Mouse (Mus musculus): ENCODE data around the gene Spout1. TPM values are rescaled to one million over a fixed set of nuclear protein-coding genes. Genes with fewer than 3 reads are reported as not detected.
"Not testable (repeated sequence)": the region's sequence is repeated elsewhere in the genome, so short reads cannot be mapped to it uniquely, and the experiment has no call there.

Spout1 gene
- polyA plus RNA-seq, 1 experiment from 2014 or later, result 67.3 TPM

- Histone ChIP-seq H3K27me3 (ENCODE audit: control insufficient read depth, insufficient read depth, low read depth, low read length) (no peaks in the 10 kb centered on the region), H3K9ac (ENCODE audit: low read depth, low read length) (no peak overlapping the region), H3K4me2 (ENCODE audit: low read length) (no peak overlapping the region), H3K4me3 (ENCODE audit: low read depth, low read length) (no peak overlapping the region), H3K9me3 (replicated peaks; ENCODE audit: control insufficient read depth, low read length, poor library complexity, severe bottlenecking) (no peaks in the 10 kb centered on the region), H3K27ac (ENCODE audit: low read length) (no peak overlapping the region), H3K4me1 (ENCODE audit: control insufficient read depth, insufficient read depth, low read length) (peaks cover 22% of the 10 kb centered on the region), H3K36me3 (ENCODE audit: control insufficient read depth, insufficient read depth, low read length) (peaks cover 23% of the 10 kb centered on the region)
- no peak for ATAC-seq
- 92% methylated on average over 10 of the region's 10 CpGs for WGBS
Observed at GRCm38 (mm10) chr2:30136458-30136857, 41.8 kb downstream of the Spout1 start.

GRCm38 (mm10) chr2:30134928-30135620 lies 43.2 kb downstream of the Spout1 start:
- ATAC-seq, result no peak
- peak overlapping the region; percentile 93 for H3K4me2 ChIP-seq (ENCODE audit: low read length)
- H3K4me3 ChIP-seq (ENCODE audit: low read depth, low read length), result peak overlapping the region; percentile 79
- peak overlapping the region; percentile 74; the same call in 1 of the 2 replicates for H3K9ac ChIP-seq (ENCODE audit: low read depth, low read length)
- H3K9me3 ChIP-seq (replicated peaks; ENCODE audit: control insufficient read depth, low read length, poor library complexity, severe bottlenecking), result no peaks in the 10 kb centered on the region
- H3K36me3 ChIP-seq (ENCODE audit: control insufficient read depth, insufficient read depth, low read length), result peaks cover 12% of the 10 kb centered on the region
- H3K4me1 ChIP-seq (ENCODE audit: control insufficient read depth, insufficient read depth, low read length), result peaks cover 22% of the 10 kb centered on the region
- 42% methylated on average over 10 of the region's 10 CpGs for WGBS
- H3K27ac ChIP-seq (ENCODE audit: low read length), result no peak overlapping the region
- H3K27me3 ChIP-seq (ENCODE audit: control insufficient read depth, insufficient read depth, low read depth, low read length), result no peaks in the 10 kb centered on the region

DNA sequence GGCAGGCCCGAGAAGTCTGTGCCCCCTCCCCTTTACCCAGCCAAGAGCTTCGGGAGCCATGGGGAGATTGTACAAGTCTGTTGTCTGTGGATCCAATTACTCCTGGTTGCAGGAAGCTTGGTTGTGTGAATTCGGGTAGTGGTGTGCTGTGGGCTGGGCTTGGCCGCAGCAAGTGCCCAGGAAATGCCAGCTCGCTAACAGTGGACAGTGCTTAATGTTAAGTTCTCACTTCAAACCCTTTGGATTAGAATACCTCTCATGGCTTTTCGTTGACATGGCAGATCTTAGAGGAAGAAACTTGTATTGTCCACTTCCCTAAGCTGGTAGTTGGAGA lies 43.9 kb downstream of the Spout1 start:
- Histone ChIP-seq H3K27ac (ENCODE audit: low read length) (peak overlapping the region; percentile 83), H3K4me3 (ENCODE audit: low read depth, low read length) (peak overlapping the region; percentile 79), H3K9me3 (replicated peaks; ENCODE audit: control insufficient read depth, low read length, poor library complexity, severe bottlenecking) (no peaks in the 10 kb centered on the region), H3K27me3 (ENCODE audit: control insufficient read depth, insufficient read depth, low read depth, low read length) (no peaks in the 10 kb centered on the region), H3K36me3 (ENCODE audit: control insufficient read depth, insufficient read depth, low read length) (peaks cover 12% of the 10 kb centered on the region), H3K4me2 (ENCODE audit: low read length) (peak overlapping the region; percentile 93), H3K9ac (ENCODE audit: low read depth, low read length) (peak overlapping the region; percentile 74), H3K4me1 (ENCODE audit: control insufficient read depth, insufficient read depth, low read length) (peaks cover 22% of the 10 kb centered on the region)
- 25% methylated on average over 6 of the region's 6 CpGs for WGBS
- ATAC-seq, result peak; percentile 36; the same call in 1 of the 2 replicates

DNA sequence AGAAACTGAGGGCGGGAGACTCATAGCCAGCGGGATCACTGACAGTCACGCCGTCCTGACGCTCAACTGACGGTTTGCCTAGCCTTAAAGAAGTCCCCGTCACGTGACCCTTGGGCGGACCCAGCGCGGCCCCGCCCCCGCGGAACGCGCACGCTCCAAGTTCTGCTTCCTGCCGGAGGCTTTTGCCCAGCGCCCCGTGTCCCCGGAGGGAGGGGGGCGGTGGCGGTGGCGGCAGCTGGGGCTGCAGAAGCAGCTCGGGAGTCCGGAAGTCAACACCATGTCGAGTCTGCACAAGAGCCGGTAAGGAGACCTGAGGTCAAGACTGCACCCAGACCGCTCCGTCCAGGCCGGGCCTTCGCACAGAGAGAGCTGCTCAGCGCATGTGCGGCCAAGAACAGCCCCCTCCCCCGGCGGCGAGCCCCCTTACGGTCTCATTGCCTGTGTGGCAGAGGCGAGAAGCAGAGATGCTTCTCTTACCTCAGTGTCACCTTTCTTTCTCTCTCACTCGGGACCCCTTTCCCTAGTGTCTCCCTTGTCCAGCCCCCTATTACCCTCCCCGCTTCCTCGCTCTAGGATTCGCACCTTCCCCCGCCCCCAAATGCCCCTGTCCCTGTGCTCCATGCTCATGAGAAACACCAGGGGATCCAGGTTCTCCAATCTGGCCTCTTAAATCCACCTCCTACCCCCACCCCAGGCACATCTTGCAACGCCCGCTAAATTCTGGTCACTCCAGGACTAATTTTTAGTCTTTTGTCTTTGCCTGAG lies 44.5 kb downstream of the Spout1 start, which contains the start of gene Tbc1d13:
TSS of gene Tbc1d13 (plus strand) at position 134 of the 765 bp plus-strand sequence.
- peak within 1 kb of the TSS; percentile 79 for H3K4me3 ChIP-seq (ENCODE audit: low read depth, low read length)
- H3K4me1 ChIP-seq (ENCODE audit: control insufficient read depth, insufficient read depth, low read length), result peaks cover 22% of the 10 kb centered on the region
- peaks cover 12% of the 10 kb centered on the region for H3K36me3 ChIP-seq (ENCODE audit: control insufficient read depth, insufficient read depth, low read length)
- no peaks in the 10 kb centered on the region for H3K9me3 ChIP-seq (replicated peaks; ENCODE audit: control insufficient read depth, low read length, poor library complexity, severe bottlenecking)
- H3K9ac ChIP-seq (ENCODE audit: low read depth, low read length), result peak within 1 kb of the TSS; percentile 74
- H3K27ac ChIP-seq (ENCODE audit: low read length), result peak within 1 kb of the TSS; percentile 83
- peak within 1 kb of the TSS; percentile 93 for H3K4me2 ChIP-seq (ENCODE audit: low read length)
- ATAC-seq, result peak; percentile 93
- WGBS, result 0% methylated on average over 40 of the region's 46 CpGs
- no peaks in the 10 kb centered on the region for H3K27me3 ChIP-seq (ENCODE audit: control insufficient read depth, insufficient read depth, low read depth, low read length)

DNA sequence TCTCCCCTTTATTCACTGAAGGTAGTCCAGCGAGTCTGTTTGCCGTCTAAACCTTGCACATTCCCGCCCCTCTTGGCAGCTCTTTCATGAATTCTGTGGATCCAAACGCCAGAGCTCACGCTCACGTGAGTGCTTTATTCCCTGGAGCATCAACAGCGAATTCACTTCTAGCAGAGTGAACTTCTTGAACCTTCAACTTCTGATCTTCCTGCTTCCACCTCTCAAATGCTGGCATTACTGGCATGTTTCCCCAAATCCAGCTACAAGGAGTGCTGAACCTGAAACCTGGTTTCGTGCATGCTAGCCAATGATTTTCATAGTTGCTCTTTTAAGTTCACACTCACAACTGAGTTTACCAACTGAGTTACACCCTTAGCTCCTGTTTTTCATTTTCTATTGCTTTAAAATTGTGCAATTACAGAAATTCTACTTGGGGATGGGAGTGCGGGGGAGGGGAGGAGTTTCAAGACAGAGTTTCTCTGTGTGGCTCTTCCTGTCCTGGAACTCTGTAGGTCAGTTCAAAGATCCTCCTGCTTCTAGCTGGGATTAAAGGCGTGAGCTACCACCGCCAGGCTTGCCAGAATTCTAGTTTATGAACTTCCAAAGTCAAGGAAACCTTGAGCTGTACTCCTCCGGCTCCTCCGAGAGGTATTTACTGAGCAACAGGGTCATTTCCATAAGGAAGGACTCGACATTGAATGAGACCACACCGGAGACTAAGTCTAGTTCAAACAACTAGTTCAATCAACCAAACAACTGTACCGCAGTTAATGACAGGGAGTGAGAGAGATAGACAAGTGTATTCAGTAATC lies 45.3 kb downstream of the Spout1 start:
- ATAC-seq, result no peak
- H3K27me3 ChIP-seq (ENCODE audit: control insufficient read depth, insufficient read depth, low read depth, low read length), result no peaks in the 10 kb centered on the region
- H3K4me2 ChIP-seq (ENCODE audit: low read length), result peak overlapping the region; percentile 93
- peaks cover 12% of the 10 kb centered on the region for H3K36me3 ChIP-seq (ENCODE audit: control insufficient read depth, insufficient read depth, low read length)
- peak overlapping the region; percentile 79 for H3K4me3 ChIP-seq (ENCODE audit: low read depth, low read length)
- H3K4me1 ChIP-seq (ENCODE audit: control insufficient read depth, insufficient read depth, low read length), result peaks cover 22% of the 10 kb centered on the region
- peak overlapping the region; percentile 83 for H3K27ac ChIP-seq (ENCODE audit: low read length)
- no peaks in the 10 kb centered on the region for H3K9me3 ChIP-seq (replicated peaks; ENCODE audit: control insufficient read depth, low read length, poor library complexity, severe bottlenecking)
- H3K9ac ChIP-seq (ENCODE audit: low read depth, low read length), result peak overlapping the region; percentile 74
- WGBS, result 23% methylated on average over 16 of the region's 16 CpGs

- WGBS, result 58% methylated on average over 5 of the region's 5 CpGs
- H3K4me1 ChIP-seq (ENCODE audit: control insufficient read depth, insufficient read depth, low read length), result peaks cover 22% of the 10 kb centered on the region
- not testable (repeated sequence) for H3K27ac ChIP-seq (ENCODE audit: low read length); H3K4me3 ChIP-seq (ENCODE audit: low read depth, low read length); H3K9ac ChIP-seq (ENCODE audit: low read depth, low read length); ATAC-seq; H3K27me3 ChIP-seq (ENCODE audit: control insufficient read depth, insufficient read depth, low read depth, low read length); H3K36me3 ChIP-seq (ENCODE audit: control insufficient read depth, insufficient read depth, low read length); H3K4me2 ChIP-seq (ENCODE audit: low read length); H3K9me3 ChIP-seq (replicated peaks; ENCODE audit: control insufficient read depth, low read length, poor library complexity, severe bottlenecking)
Observed at GRCm38 (mm10) chr2:30131240-30131639, 47.0 kb downstream of the Spout1 start.

DNA sequence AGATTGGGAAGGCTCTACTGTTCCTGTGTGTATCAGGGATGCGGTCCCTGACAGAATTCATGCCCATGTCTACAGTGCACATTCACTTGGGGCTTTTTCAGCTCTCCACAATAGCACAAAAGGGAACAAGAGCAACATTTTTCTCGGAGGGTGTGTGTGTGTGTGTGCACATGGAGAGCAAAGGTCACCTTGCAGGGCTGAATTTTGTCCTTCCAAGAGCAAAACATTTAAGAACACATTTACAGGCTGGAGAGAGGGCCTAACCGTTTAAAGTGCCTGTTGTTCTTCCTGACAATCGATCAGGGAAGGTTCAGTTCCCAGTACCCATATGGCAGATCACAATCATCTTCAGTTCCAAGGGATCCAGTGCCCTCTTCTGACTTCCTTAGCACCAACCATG lies 48.1 kb downstream of the Spout1 start:
- no peak overlapping the region for H3K9ac ChIP-seq (ENCODE audit: low read depth, low read length)
- no peak overlapping the region for H3K4me2 ChIP-seq (ENCODE audit: low read length)
- 87% methylated on average over 4 of the region's 4 CpGs for WGBS
- no peaks in the 10 kb centered on the region for H3K9me3 ChIP-seq (replicated peaks; ENCODE audit: control insufficient read depth, low read length, poor library complexity, severe bottlenecking)
- H3K4me3 ChIP-seq (ENCODE audit: low read depth, low read length), result no peak overlapping the region
- H3K27me3 ChIP-seq (ENCODE audit: control insufficient read depth, insufficient read depth, low read depth, low read length), result no peaks in the 10 kb centered on the region
- no peak for ATAC-seq
- H3K27ac ChIP-seq (ENCODE audit: low read length), result no peak overlapping the region
- no peaks in the 10 kb centered on the region for H3K36me3 ChIP-seq (ENCODE audit: control insufficient read depth, insufficient read depth, low read length)
- peaks cover 19% of the 10 kb centered on the region for H3K4me1 ChIP-seq (ENCODE audit: control insufficient read depth, insufficient read depth, low read length)

- H3K27ac ChIP-seq (ENCODE audit: low read length), result no peak overlapping the region
- H3K36me3 ChIP-seq (ENCODE audit: control insufficient read depth, insufficient read depth, low read length), result no peaks in the 10 kb centered on the region
- 30% methylated on average over 2 of the region's 2 CpGs for WGBS
- H3K9me3 ChIP-seq (replicated peaks; ENCODE audit: control insufficient read depth, low read length, poor library complexity, severe bottlenecking), result no peaks in the 10 kb centered on the region
- no peak for ATAC-seq
- H3K9ac ChIP-seq (ENCODE audit: low read depth, low read length), result no peak overlapping the region
- H3K4me3 ChIP-seq (ENCODE audit: low read depth, low read length), result no peak overlapping the region
- H3K4me1 ChIP-seq (ENCODE audit: control insufficient read depth, insufficient read depth, low read length), result peaks cover 14% of the 10 kb centered on the region
- H3K4me2 ChIP-seq (ENCODE audit: low read length), result no peak overlapping the region
- no peaks in the 10 kb centered on the region for H3K27me3 ChIP-seq (ENCODE audit: control insufficient read depth, insufficient read depth, low read depth, low read length)
Observed at GRCm38 (mm10) chr2:30128789-30129188, 49.5 kb downstream of the Spout1 start.
